Mouse (Mus musculus): ENCODE results near the gene Cbx7. TPM values are rescaled to one million over a fixed set of nuclear protein-coding genes. Genes with fewer than 3 reads are reported as not detected.

Cbx7 gene
- total RNA-seq, 1 experiment from 2014 or later, result 3.4 TPM

- peak; percentile 40 for ATAC-seq (replicated peaks; ENCODE audit: low read depth, poor library complexity, severe bottlenecking)
Observed at GRCm38 (mm10) chr15:80004644-80005340, 33.9 kb upstream of the Cbx7 start.

- ATAC-seq (replicated peaks; ENCODE audit: low read depth, poor library complexity, severe bottlenecking), result no peak
Observed at GRCm38 (mm10) chr15:80003581-80003980, 32.7 kb upstream of the Cbx7 start.

GRCm38 (mm10) chr15:80001601-80002000 is 30.7 kb upstream of the Cbx7 start:
- ATAC-seq (replicated peaks; ENCODE audit: low read depth, poor library complexity, severe bottlenecking), result no peak

- ATAC-seq (replicated peaks; ENCODE audit: low read depth, poor library complexity, severe bottlenecking), result no peak
Observed at GRCm38 (mm10) chr15:80000694-80001093, 29.8 kb upstream of the Cbx7 start.

- ATAC-seq (replicated peaks; ENCODE audit: low read depth, poor library complexity, severe bottlenecking), result no peak
Observed at GRCm38 (mm10) chr15:79997988-79998387, 27.1 kb upstream of the Cbx7 start.

- ATAC-seq (replicated peaks; ENCODE audit: low read depth, poor library complexity, severe bottlenecking), result no peak
Observed at GRCm38 (mm10) chr15:79996781-79997180, 25.9 kb upstream of the Cbx7 start.

- no peak for ATAC-seq (replicated peaks; ENCODE audit: low read depth, poor library complexity, severe bottlenecking)
Observed at GRCm38 (mm10) chr15:79995552-79995951, 24.6 kb upstream of the Cbx7 start.

- ATAC-seq (replicated peaks; ENCODE audit: low read depth, poor library complexity, severe bottlenecking), result no peak
Observed at GRCm38 (mm10) chr15:79994566-79994965, 23.6 kb upstream of the Cbx7 start.

GRCm38 (mm10) chr15:79986182-79986581 is 15.3 kb upstream of the Cbx7 start:
- 0 out of 2 replicates have a peak, but pooled peaks have one; percentile 15 for ATAC-seq (replicated peaks; ENCODE audit: low read depth, poor library complexity, severe bottlenecking)

GRCm38 (mm10) chr15:79985471-79985870 is 14.6 kb upstream of the Cbx7 start:
- 0 out of 2 replicates have a peak, but pooled peaks have one; percentile 47 for ATAC-seq (replicated peaks; ENCODE audit: low read depth, poor library complexity, severe bottlenecking)

GRCm38 (mm10) chr15:79984152-79984551 is 13.2 kb upstream of the Cbx7 start:
- ATAC-seq (replicated peaks; ENCODE audit: low read depth, poor library complexity, severe bottlenecking), result no peak

- ATAC-seq (replicated peaks; ENCODE audit: low read depth, poor library complexity, severe bottlenecking), result no peak
Observed at GRCm38 (mm10) chr15:79980716-79981115, 9.8 kb upstream of the Cbx7 start.

- no peak for ATAC-seq (replicated peaks; ENCODE audit: low read depth, poor library complexity, severe bottlenecking)
Observed at GRCm38 (mm10) chr15:79972186-79972585, 1.3 kb upstream of the Cbx7 start.

GRCm38 (mm10) chr15:79970491-79970890 is 428 bp downstream of the Cbx7 start:
- ATAC-seq (replicated peaks; ENCODE audit: low read depth, poor library complexity, severe bottlenecking), result no peak

- ATAC-seq (replicated peaks; ENCODE audit: low read depth, poor library complexity, severe bottlenecking), result no peak
Observed at GRCm38 (mm10) chr15:79967346-79967745, 3.6 kb downstream of the Cbx7 start.

GRCm38 (mm10) chr15:79964376-79964775 is 6.5 kb downstream of the Cbx7 start:
- no peak for ATAC-seq (replicated peaks; ENCODE audit: low read depth, poor library complexity, severe bottlenecking)

- no peak for ATAC-seq (replicated peaks; ENCODE audit: low read depth, poor library complexity, severe bottlenecking)
Observed at GRCm38 (mm10) chr15:79962661-79963060, 8.3 kb downstream of the Cbx7 start.

- no peak for ATAC-seq (replicated peaks; ENCODE audit: low read depth, poor library complexity, severe bottlenecking)
Observed at GRCm38 (mm10) chr15:79961366-79961921, 9.5 kb downstream of the Cbx7 start.

- peak; percentile 64 for ATAC-seq (replicated peaks; ENCODE audit: low read depth, poor library complexity, severe bottlenecking)
Observed at GRCm38 (mm10) chr15:79958418-79958817, 12.5 kb downstream of the Cbx7 start.

GRCm38 (mm10) chr15:79956559-79956958 is 14.4 kb downstream of the Cbx7 start:
- peak; percentile 82 for ATAC-seq (replicated peaks; ENCODE audit: low read depth, poor library complexity, severe bottlenecking)

- ATAC-seq (replicated peaks; ENCODE audit: low read depth, poor library complexity, severe bottlenecking), result no peak
Observed at GRCm38 (mm10) chr15:79953470-79953869, 17.4 kb downstream of the Cbx7 start.
